Mouse (Mus musculus): Measurements from ENCODE around the gene Actn1.
"Not testable (repeated sequence)": the region's sequence is repeated elsewhere in the genome, so short reads cannot be mapped to it uniquely, and the experiment has no call there.

Gene Actn1

GRCm38 (mm10) chr12:80260056-80260743 lies at the start of gene Actn1:
Gene Actn1, minus strand, starts transcription at chr12:80260371.
- DNase-seq (ENCODE audit: low spot score in 2 of 2), result peak; percentile 71 to 85

GRCm38 (mm10) chr12:80307556-80307955 lies 47.4 kb upstream of the Actn1 start:
- DNase-seq (ENCODE audit: low spot score in 2 of 2), result no peak

- DNase-seq (ENCODE audit: low spot score in 2 of 2), result no peak
These were observed 44.3 kb upstream of the Actn1 start for GRCm38 (mm10) chr12:80304518-80304917.

DNA sequence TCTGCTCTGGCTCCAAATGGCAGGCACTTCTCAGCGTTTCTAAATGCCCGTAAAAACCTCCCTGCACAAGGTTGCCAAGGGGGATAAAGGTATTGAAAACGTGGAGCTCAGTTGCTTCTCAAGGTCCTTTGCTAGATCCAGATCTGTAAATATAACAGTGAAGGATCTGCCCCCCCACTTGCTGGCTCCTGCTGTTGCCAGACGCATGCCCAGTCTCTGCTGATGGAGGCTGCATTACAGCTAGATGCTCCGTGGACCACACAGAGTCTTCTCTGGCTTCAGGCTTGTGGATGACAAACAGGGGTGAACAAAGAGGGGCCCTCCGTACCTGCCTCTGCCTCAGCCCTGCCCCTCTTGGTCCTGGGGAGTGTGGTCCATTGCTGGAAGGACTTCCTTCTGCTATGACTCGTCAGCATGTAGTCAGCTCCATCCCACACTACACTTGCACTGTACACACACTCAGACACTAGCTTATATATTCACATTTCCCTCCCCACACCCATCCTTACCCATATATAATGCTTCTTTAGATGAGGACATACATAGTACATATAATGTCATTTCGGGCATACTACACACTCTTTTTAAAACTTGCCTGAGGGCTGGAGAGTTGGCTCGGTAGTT lies 40.8 kb upstream of the Actn1 start:
- no peak for DNase-seq (ENCODE audit: low spot score in 2 of 2)

DNA sequence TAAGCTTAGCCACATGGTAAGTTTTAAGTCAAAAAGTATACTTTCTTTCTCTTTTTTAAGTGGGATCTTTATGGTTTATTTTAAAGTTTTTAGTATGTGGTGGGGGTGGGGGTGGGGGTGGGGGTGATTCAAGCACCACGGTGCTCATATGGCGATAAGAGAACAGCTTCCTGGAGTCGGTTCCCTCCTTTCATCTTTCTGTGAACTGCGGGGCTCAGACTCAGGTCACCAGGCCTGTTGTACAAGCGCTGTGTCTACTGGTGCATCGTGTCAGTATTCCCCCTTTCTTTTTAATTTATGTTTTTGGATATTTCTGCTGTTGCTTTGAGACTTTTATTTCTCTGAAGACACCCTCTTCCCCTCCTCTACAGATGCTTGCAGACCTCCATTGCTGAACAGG lies 38.5 kb upstream of the Actn1 start:
- no peak for DNase-seq (ENCODE audit: low spot score in 2 of 2)

GRCm38 (mm10) chr12:80291895-80292435 lies 31.8 kb upstream of the Actn1 start:
- no peak for DNase-seq (ENCODE audit: low spot score in 2 of 2)

DNA sequence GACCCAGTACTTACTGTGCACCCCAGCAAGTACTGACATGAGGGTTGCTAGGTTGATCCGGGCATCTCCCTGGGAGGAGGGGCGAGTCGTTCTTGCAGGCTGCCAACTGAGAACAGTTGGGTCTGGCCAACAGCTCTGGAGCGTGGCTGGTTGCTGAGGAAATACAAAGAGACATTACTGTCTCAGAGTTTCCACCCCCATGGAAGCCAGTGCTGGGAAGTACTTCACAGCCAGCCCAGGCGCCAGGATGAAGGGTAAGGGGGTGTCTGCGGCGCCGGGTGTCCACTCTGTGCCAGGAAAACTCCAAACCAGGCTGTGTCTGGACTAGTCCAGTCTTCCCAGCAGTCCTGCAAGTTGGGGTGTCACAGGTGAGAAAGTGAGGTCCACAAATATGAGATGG lies 30.8 kb upstream of the Actn1 start:
- DNase-seq (ENCODE audit: low spot score in 2 of 2), result peak in 1 of 2 experiments; percentile 11

- no peak for DNase-seq (ENCODE audit: low spot score in 2 of 2)
These were observed 30.3 kb upstream of the Actn1 start for GRCm38 (mm10) chr12:80290483-80290882.

DNA sequence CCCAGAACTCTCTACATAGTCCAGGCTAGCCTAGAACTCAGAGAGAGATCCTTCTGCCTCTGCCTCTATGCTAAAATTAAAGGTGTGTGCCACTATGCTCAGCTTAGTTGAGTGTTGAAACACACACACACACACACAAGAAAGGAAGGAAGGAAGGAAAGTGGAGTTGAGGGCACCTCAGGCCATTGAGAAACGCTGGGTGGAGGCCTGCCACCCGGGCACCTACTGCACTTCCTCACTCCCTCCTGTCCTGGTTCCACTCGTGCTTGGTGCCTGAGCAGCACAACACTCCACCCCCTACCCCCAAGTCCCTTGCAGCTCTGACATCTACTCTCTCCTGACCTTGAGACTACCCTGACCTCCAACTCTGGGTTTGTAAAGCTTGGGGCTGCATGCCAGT lies 29.6 kb upstream of the Actn1 start:
- no peak for DNase-seq (ENCODE audit: low spot score in 2 of 2)

DNA sequence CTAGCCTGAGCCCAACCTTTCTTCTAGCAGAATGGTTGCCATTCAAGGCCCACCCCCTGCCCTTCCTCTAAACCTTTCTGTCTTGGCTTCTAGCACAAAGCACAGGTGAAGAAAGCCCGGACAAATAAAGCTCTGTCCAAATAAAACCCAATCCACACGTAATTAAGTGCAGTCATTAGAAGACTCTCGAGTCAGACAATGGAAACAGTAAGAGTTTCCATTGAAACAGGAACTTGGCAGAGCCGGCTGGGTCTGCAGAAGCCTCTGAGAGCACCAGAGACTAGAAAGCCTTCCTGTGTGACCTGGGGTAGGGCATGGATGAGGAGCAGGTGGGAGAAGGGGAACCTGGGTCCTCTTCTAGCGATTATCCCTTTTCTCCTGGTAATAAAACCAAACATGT lies 25.7 kb upstream of the Actn1 start:
- no peak for DNase-seq (ENCODE audit: low spot score in 2 of 2)

GRCm38 (mm10) chr12:80284251-80284650 lies 24.1 kb upstream of the Actn1 start:
- not testable (repeated sequence) for DNase-seq (ENCODE audit: low spot score in 2 of 2)

DNA sequence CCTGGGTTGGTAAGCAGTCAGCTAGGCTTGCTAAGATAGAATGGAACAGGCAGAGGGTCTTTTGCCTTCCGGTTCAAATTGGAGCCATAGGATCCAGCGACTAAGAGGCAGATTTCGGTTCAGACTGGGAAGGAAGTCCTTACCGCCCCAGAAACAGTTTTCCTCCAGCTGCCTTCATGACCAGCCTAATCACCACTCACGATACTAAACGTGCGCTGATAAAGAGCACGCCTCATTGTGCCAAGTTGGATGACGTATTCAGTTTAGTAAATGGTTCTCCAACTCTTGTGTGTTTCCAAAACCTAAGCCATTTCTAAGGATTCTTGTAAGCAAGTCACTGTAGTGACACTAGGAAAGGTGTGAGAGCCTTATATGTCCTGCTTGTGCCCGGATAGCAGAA lies 18.7 kb upstream of the Actn1 start:
- no peak for DNase-seq (ENCODE audit: low spot score in 2 of 2)

- no peak for DNase-seq (ENCODE audit: low spot score in 2 of 2)
These were observed 17.3 kb upstream of the Actn1 start for GRCm38 (mm10) chr12:80277428-80277827.

DNA sequence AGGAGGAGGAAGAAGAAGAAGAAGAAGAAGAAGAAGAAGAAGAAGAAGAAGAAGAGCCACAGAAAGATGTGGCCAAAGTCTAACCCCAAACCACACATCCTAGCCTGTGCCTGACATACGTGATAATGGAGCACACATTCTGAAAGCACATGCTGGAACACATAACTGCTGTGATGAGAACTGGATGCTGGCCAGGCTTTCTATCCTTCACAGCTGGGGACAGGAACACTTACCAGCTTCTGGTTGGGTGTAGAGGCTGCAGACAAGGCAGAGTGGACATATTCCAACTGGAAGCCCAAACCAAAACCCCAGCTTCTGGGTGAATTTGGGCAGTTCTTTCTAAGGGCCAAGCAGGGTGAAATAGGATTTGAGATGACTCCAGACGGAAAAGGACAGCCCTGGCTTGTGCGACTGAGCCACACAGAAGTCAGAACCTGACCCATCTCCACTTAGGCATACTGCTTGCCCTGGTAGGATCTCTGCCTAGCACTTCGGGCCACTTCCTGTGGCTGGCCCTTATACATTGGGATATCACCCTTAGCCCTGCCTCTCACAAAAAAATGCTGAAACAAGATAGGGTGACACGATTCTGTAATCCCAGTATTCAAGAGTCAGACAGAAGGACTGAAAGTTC lies 15.1 kb upstream of the Actn1 start:
- no peak for DNase-seq (ENCODE audit: low spot score in 2 of 2)

- peak in 1 of 2 experiments; percentile 23 for DNase-seq (ENCODE audit: low spot score in 2 of 2)
These were observed 13.0 kb upstream of the Actn1 start for GRCm38 (mm10) chr12:80273020-80273686.

DNA sequence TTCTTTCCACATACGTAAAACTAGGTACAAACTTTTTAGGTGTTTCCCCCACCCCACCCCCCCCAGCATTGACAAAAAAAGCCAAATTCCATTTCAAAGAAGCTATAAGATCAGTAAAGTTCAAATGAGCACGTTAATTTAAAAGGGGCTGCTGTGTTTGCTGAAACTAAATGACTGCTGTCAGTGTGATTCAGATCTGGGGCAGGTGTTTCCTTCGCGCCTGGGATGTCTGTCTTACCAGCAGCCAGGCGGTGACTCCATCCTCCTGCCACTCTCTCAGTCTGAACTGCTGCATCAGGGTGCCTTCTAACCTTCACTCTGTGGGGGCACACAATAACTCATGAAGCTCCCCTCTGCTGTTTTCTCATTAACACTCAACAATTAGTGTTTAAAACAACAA lies 11.6 kb upstream of the Actn1 start:
- DNase-seq (ENCODE audit: low spot score in 2 of 2), result no peak

- DNase-seq (ENCODE audit: low spot score in 2 of 2), result no peak
These were observed 10.8 kb upstream of the Actn1 start for GRCm38 (mm10) chr12:80270924-80271323.

DNA sequence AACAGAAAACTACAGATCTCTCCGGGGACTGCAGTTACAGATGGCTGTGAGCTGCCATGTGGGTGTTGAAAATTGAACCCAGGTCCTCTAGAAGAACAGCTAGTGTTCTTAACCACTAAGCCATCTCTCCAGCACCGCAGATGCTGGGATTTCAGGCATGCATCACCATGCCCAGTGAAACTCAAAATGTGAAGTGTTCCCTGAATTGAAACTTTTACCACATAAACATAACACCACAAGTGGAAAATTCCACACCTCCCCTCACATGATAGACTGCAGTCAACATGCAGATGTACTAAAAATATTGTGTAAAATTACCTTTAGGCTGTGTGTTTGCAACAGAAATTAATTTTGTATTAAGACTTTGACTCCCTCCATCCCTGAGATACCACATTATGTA lies 9.1 kb upstream of the Actn1 start:
- no peak for DNase-seq (ENCODE audit: low spot score in 2 of 2)

DNA sequence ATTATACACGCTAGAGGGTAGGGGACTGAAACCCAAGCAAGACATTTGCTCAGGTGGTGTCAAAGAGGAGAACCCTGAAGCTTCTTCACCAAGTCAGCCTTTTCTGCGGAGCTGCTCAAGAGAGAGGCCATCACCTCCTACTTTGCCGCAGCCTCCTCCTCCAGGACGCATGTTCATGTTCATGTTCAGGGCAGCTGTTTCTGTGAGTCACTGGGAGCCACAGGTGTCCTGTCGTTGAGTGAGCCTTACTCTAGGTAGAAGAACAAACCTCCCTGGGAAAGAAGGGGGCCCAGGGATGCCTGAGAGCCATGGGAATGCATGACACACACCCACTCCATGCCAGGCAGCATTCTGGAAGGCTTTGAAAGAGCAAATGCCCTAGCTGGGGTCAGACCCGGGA lies 7.8 kb upstream of the Actn1 start:
- DNase-seq (ENCODE audit: low spot score in 2 of 2), result no peak

DNA sequence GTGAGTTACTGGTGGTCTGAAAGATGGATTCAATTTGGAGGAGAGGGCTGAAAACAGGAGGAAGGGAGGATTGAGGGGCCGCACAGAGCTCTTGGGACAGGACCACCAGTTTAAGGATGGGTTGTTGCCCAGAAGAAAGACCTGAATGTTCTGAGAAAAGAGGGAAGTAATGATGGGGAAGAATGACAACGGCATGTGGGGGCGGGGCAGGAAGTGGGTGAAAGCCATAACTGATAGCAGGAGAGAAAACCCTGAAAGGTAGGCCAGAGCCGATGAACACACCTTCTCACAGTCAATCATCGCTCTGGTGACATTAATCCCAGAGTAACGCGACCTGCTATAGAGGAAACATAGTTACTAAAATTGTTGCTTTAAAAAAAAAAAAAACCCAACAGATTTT lies 4.2 kb upstream of the Actn1 start:
- not testable (repeated sequence) for DNase-seq (ENCODE audit: low spot score in 2 of 2)

DNA sequence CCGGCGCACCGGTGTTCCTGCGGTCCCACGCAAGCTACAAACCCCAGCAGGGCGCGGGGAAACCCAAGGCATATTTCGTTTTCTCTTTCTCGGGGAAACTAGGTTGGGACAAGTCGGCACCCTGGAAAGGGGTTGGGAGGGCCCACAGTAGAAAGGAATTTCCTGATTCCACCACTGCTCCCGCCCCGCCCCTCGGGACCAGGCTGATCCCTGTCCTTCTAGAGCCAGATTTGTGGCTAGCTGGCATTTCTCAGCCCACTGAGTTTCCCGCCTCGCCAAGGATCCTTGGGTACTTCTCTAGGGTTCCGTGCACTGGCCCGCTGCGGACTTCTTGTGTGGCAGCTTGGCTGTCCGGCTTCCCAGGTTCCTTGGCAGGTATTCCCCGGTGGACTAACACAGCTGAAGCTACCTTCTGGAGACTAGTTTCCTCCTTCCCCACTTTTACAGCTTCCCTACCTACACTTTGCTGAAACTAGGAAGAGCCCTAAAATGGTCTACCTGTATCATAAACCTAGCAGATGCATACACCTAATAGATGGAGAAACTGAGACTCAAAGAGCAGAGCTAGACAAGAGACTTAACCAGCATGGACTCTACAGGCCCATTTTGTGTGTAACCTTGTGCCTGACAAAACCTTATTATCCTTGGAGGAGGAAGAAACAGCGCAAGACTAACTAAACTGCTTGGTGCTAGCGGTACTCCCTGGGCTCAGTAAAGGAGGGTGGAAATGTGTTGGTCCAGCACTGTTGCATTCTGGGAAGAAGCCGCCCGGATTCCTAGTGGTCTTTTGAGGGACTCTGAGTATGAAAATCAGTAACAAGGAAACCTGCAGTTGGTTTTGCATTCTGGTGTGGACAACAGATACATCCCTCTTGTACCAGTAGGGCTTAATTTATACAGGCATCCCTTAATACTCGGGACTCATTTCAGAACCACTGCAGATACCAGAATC lies 849 bp upstream of the Actn1 start:
- no peak for DNase-seq (ENCODE audit: low spot score in 2 of 2)
